Mouse (Mus musculus) yolk sac, embryonic 10.5 days (tissue): ENCODE measurements at regions not wholly inside any gene's neighbourhood (a gene's known extent, or its start where the extent isn't known, plus 50 kb on each side); places are given as distances from the start of the nearest gene placed in this dataset.

Source experiments
- DNase-seq: peaks from one replicate; pipeline ENCODE4 v3.0.0-alpha.2; 2017; ENCODE audit warnings: low spot score

- DNase-seq = no peak
These were observed 77.0 kb upstream of the Tbl1x start for GRCm38 (mm10) chrX:77433811-77434192.

GRCm38 (mm10) chrX:77443852-77444492 lies 66.8 kb upstream of the Tbl1x start:
- no peak for DNase-seq

GRCm38 (mm10) chrX:77446755-77447154 lies 64.1 kb upstream of the Tbl1x start:
- DNase-seq = no peak

- no peak for DNase-seq
These were observed 58.7 kb upstream of the Tbl1x start for GRCm38 (mm10) chrX:77451977-77452675.
